Mouse (Mus musculus) MEL (cell line): ENCODE results near the gene Foxd2. TPM values are rescaled to one million over a fixed set of nuclear protein-coding genes. Genes with fewer than 3 reads are reported as not detected.

Experiments used
- DNase-seq: peaks from one replicate; pipeline ENCODE4 v3.0.0; 2011; ENCODE audit warnings: low read depth, low spot score
- H3K27ac ChIP-seq: 2 replicates; pipeline ENCODE4 v1.5.1; 2012; ENCODE audit warnings: low read depth, mild to moderate bottlenecking, control low read depth, low read length, moderate library complexity; ENCODE audit not compliant: control insufficient read depth
- H3K27me3 ChIP-seq, 2 experiments: fragments of 150-350 bp in 1 of 2; sonication (generic) in 1 of 2; 2 replicates each; pipeline ENCODE4 v1.6.1; 2012; ENCODE audit warnings: low read length in 2 of 2, mild to moderate bottlenecking in 2 of 2, improper control_type of control experiment in 1 of 2, moderate library complexity in 1 of 2; ENCODE audit not compliant: insufficient read depth in 2 of 2, control insufficient read depth in 1 of 2
- H3K36me3 ChIP-seq, 2 experiments: 2 replicates each; pipeline ENCODE4 v1.6.1; 2012 to 2014; ENCODE audit warnings: low read length in 2 of 2, improper control_type of control experiment in 1 of 2, inconsistent platforms in 1 of 2, mild to moderate bottlenecking in 1 of 2; ENCODE audit not compliant: insufficient read depth in 2 of 2, control insufficient read depth in 1 of 2
- H3K4me1 ChIP-seq, 2 experiments: fragments of 150-350 bp in 1 of 2; sonication (generic) in 1 of 2; 2 replicates each; pipeline ENCODE4 v1.6.1; 2012; ENCODE audit warnings: low read length in 2 of 2, improper control_type of control experiment in 1 of 2, mild to moderate bottlenecking in 1 of 2; ENCODE audit not compliant: insufficient read depth in 2 of 2, control insufficient read depth in 1 of 2
- H3K4me3 ChIP-seq, 2 experiments: fragments of 150-350 bp in 1 of 2; sonication (generic) in 1 of 2; 2 replicates each; pipeline ENCODE4 v1.5.1; 2012; ENCODE audit warnings: low read depth in 2 of 2, low read length in 2 of 2, mild to moderate bottlenecking in 2 of 2, moderate library complexity in 2 of 2, control low read depth in 1 of 2, improper control_type of control experiment in 1 of 2; ENCODE audit not compliant: control insufficient read depth in 1 of 2, insufficient read depth in 1 of 2
- H3K79me2 ChIP-seq: 2 replicates; pipeline ENCODE4 v1.6.1; 2012; ENCODE audit warnings: mild to moderate bottlenecking, low read length, moderate library complexity; ENCODE audit not compliant: control insufficient read depth, poor library complexity, insufficient read depth
- H3K9ac ChIP-seq: 2 replicates; pipeline ENCODE4 v1.6.1; 2012; ENCODE audit warnings: low read depth, mild to moderate bottlenecking, control low read depth, low read length, moderate library complexity; ENCODE audit not compliant: control insufficient read depth, poor library complexity, severe bottlenecking
- H3K9me3 ChIP-seq: fragments of 150-350 bp; sonication (generic); replicated peaks from 2 replicates; pipeline ENCODE4 v1.6.1; 2012; ENCODE audit warnings: mild to moderate bottlenecking, low read length, improper control_type of control experiment, moderate library complexity; ENCODE audit not compliant: insufficient read depth
- BHLHE40 ChIP-seq: IDR thresholded peaks from 2 replicates; pipeline ENCODE4 v1.6.1; 2012; ENCODE audit warnings: low read depth, mild to moderate bottlenecking, inconsistent platforms, low read length, improper control_type of control experiment, borderline replicate concordance
- CHD1 ChIP-seq: IDR thresholded peaks from 2 replicates; pipeline ENCODE4 v1.6.1; 2012; ENCODE audit warnings: low read depth, mild to moderate bottlenecking, inconsistent platforms, low read length, improper control_type of control experiment
- CTCF ChIP-seq, 3 experiments: IDR thresholded peaks in 2 of 3; conservative IDR thresholded peaks in 1 of 3; 2 replicates each; pipeline ENCODE4 v1.5.1; 2011 to 2012; ENCODE audit warnings: low read length in 3 of 3, low read depth in 2 of 3, mild to moderate bottlenecking in 2 of 3, improper control_type of control experiment in 1 of 3, inconsistent platforms in 1 of 3, mixed read lengths in 1 of 3, moderate library complexity in 1 of 3; ENCODE audit not compliant: control insufficient read depth in 1 of 3, insufficient read depth in 1 of 3, poor library complexity in 1 of 3, severe bottlenecking in 1 of 3
- ELF1 ChIP-seq: IDR thresholded peaks from 2 replicates; pipeline ENCODE4 v1.6.1; 2014; ENCODE audit warnings: low read depth, mild to moderate bottlenecking, inconsistent platforms, low read length, improper control_type of control experiment, moderate library complexity
- EP300 ChIP-seq, 2 experiments: IDR thresholded peaks; 2 replicates each; pipeline ENCODE4 v1.6.1; 2011; ENCODE audit warnings: improper control_type of control experiment in 2 of 2, low read length in 2 of 2, low read depth in 1 of 2, mild to moderate bottlenecking in 1 of 2
- GATA1 ChIP-seq: IDR thresholded peaks from 2 replicates; pipeline ENCODE4 v1.6.1; 2011; ENCODE audit warnings: low read depth, low read length, improper control_type of control experiment
- HCFC1 ChIP-seq: IDR thresholded peaks from 2 replicates; pipeline ENCODE4 v1.6.1; 2012; ENCODE audit warnings: low read depth, mild to moderate bottlenecking, inconsistent platforms, low read length, improper control_type of control experiment, moderate library complexity
- JUND ChIP-seq: IDR thresholded peaks from 2 replicates; pipeline ENCODE4 v1.6.1; 2011; ENCODE audit warnings: low read depth, mild to moderate bottlenecking, improper control_type of control experiment, low read length
- KAT2A ChIP-seq: conservative IDR thresholded peaks from 2 replicates; pipeline ENCODE4 v1.6.1; 2012; ENCODE audit warnings: low read depth, low read length, improper control_type of control experiment, inconsistent platforms
- MAX ChIP-seq: IDR thresholded peaks from 2 replicates; pipeline ENCODE4 v1.6.1; 2011; ENCODE audit warnings: low read length, improper control_type of control experiment
- MAZ ChIP-seq: IDR thresholded peaks from 2 replicates; pipeline ENCODE4 v1.6.1; 2012; ENCODE audit warnings: low read depth, mild to moderate bottlenecking, inconsistent platforms, low read length, improper control_type of control experiment
- MEF2A ChIP-seq: IDR thresholded peaks from 2 replicates; pipeline ENCODE4 v1.6.1; 2014; ENCODE audit warnings: low read depth, mild to moderate bottlenecking, inconsistent platforms, low read length, improper control_type of control experiment; ENCODE audit not compliant: poor library complexity, insufficient replicate concordance, severe bottlenecking; ENCODE audit errors: extremely low read depth
- MYC ChIP-seq: IDR thresholded peaks from 2 replicates; pipeline ENCODE4 v1.6.1; 2011; ENCODE audit warnings: low read depth, mild to moderate bottlenecking, low read length, improper control_type of control experiment, moderate library complexity
- NELFE ChIP-seq: IDR thresholded peaks from 2 replicates; pipeline ENCODE4 v1.6.1; 2011; ENCODE audit warnings: low read depth, low read length, improper control_type of control experiment
- POLR2AphosphoS5 ChIP-seq: IDR thresholded peaks from 2 replicates; pipeline ENCODE4 v1.6.1; 2012; ENCODE audit warnings: low read depth, borderline replicate concordance, mild to moderate bottlenecking, inconsistent platforms, low read length, moderate library complexity, mixed read lengths
- RCOR1 ChIP-seq: IDR thresholded peaks from 2 replicates; pipeline ENCODE4 v1.6.1; 2012; ENCODE audit warnings: low read depth, mild to moderate bottlenecking, inconsistent platforms, low read length, improper control_type of control experiment
- SIN3A ChIP-seq: IDR thresholded peaks from 2 replicates; pipeline ENCODE4 v1.6.1; 2012; ENCODE audit warnings: low read length, improper control_type of control experiment, inconsistent platforms
- SMC3 ChIP-seq: IDR thresholded peaks from 2 replicates; pipeline ENCODE4 v1.6.1; 2011; ENCODE audit warnings: low read depth, low read length, improper control_type of control experiment
- TAL1 ChIP-seq: IDR thresholded peaks from 2 replicates; pipeline ENCODE4 v1.6.1; 2012; ENCODE audit warnings: mild to moderate bottlenecking, inconsistent platforms, low read length, moderate library complexity, mixed read lengths
- TBP ChIP-seq: IDR thresholded peaks from 2 replicates; pipeline ENCODE4 v1.8.0; 2011; ENCODE audit warnings: low read depth, low read length, improper control_type of control experiment
- ZNF384 ChIP-seq: IDR thresholded peaks from 2 replicates; pipeline ENCODE4 v1.6.1; 2012; ENCODE audit warnings: low read depth, mild to moderate bottlenecking, inconsistent platforms, low read length, improper control_type of control experiment
- polyA plus RNA-seq, 2 experiments: library from polyadenylated mRNA; stranded (reverse) in 1 of 2; unstranded in 1 of 2; fragments of >175 nt in 1 of 2; fragments of >200 nt in 1 of 2; gene quantifications; 2 replicates each; pipeline versions ENCODE4 v1.2.1 to v1.2.4; 2012; ENCODE audit warnings: low replicate concordance in 2 of 2, low read depth in 1 of 2; ENCODE audit not compliant: insufficient read length in 2 of 2, insufficient read depth in 1 of 2, missing spikeins in 1 of 2
- total RNA-seq: library from RNA; depleted of rRNA; stranded (reverse); fragments of 300-350 nt; gene quantifications from 2 replicates; pipeline ENCODE4 v1.2.3, GENCODE M21; 2012

Foxd2 gene
- total and polyA plus RNA-seq, 3 experiments = 0.73 to 1.1 TPM; not detected in 1

DNA sequence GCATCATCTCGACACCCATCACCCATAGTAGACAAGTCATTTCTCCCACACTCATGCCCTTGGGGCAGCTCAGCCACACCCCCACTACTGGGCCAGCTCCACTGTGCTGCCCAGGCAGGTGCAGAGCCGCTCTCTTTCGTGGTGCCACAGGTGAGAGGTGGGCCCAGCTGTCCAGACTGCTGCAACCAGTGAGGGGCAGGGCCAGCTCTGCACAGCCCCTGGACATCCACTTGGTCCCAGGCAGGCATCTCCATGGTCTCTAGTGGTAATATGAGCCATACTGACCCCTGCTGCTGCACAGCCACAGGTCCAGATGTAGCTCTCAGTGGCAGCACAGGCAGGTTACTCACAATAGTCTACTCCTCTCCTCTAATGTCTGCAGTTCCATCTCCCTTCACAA, 44.5 kb upstream of the Foxd2 start:
- Histone ChIP-seq H3K4me3 (no peak overlapping the region), H3K9ac (no peak overlapping the region), H3K36me3 (no peaks in the 10 kb centered on the region), H3K4me1 (0 out of 4 replicates have a peak, but pooled peaks cover 0 to 2% of the 10 kb centered on the region in 2 experiments), H3K27ac (no peak overlapping the region), H3K27me3 (no peaks in the 10 kb centered on the region; a peak in 1 of 4 replicates), H3K9me3 (no peaks in the 10 kb centered on the region), H3K79me2 (no peaks in the 10 kb centered on the region)
- no peak for DNase-seq
- no peak for TF ChIP-seq EP300 (IDR thresholded peaks at IDR 0.05; ENCODE audit: low read depth in 1 of 2, low read length in 2 of 2)
- TF ChIP-seq MAX = no peak
- no peak for TF ChIP-seq MAZ
- TF ChIP-seq KAT2A = no peak
- no peak for TF ChIP-seq TAL1
- no peak for TF ChIP-seq CTCF (IDR thresholded peaks at IDR 0.05 in 2 of 3, conservative IDR thresholded peaks at IDR 0.05 in 1 of 3; ENCODE audit: control insufficient read depth in 1 of 3, insufficient read depth in 1 of 3, low read depth in 2 of 3, low read length in 3 of 3, poor library complexity in 1 of 3, severe bottlenecking in 1 of 3)
- no peak for TF ChIP-seq JUND
- TF ChIP-seq RCOR1 = no peak
- TF ChIP-seq SIN3A = no peak
- TF ChIP-seq HCFC1 = no peak
- TF ChIP-seq NELFE = no peak
- TF ChIP-seq ELF1 = no peak
- no peak for TF ChIP-seq SMC3
- no peak for TF ChIP-seq POLR2AphosphoS5
- TF ChIP-seq MEF2A = no peak
- no peak for TF ChIP-seq BHLHE40

DNA sequence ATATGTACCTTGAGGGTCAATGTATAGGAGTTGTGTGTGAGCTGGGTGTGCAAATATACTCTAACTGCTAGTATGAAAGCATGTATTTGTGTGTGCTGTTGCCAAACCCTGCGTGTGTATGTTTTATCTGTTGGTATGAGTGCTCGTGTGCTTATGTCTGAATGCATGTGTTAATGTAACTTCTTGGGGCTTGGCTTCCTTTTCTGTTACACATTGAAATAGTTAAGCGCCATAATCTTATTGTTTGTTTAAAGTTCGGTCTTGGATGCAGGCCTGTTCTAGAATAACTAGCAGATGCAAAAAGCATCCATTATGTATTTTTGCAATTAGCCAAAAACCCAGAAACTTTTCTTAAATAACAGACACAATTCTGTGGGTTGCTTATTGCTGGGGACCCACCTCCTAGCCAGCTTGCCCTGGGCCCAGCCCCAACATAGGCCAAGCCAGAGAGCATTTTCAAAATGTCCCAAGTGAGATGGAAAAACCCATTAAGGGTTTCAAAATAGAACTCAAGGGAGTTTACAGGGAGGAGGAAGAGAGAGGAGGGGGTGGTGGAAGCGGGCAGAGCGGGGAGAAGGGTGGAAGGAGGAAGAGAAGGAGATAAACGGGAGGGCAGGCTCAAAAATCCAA, 39.3 kb upstream of the Foxd2 start:
- H3K27ac ChIP-seq = no peak overlapping the region
- TF ChIP-seq TAL1 (no peak), CHD1 (no peak), TBP (no peak), MYC (no peak), MAZ (no peak), GATA1 (no peak), ZNF384 (no peak), HCFC1 (no peak)
- no peaks in the 10 kb centered on the region for H3K36me3 ChIP-seq
- no peaks in the 10 kb centered on the region for H3K79me2 ChIP-seq
- no peaks in the 10 kb centered on the region for H3K9me3 ChIP-seq
- 0 out of 4 replicates have a peak, but pooled peaks cover 0 to 2% of the 10 kb centered on the region in 2 experiments for H3K4me1 ChIP-seq
- H3K9ac ChIP-seq = no peak overlapping the region
- H3K4me3 ChIP-seq = no peak overlapping the region
- DNase-seq = no peak
- H3K27me3 ChIP-seq = no peaks in the 10 kb centered on the region; a peak in 1 of 4 replicates
